Mouse (Mus musculus) gonadal fat pad, adult 2 months (tissue): ENCODE measurements at regions not wholly inside any gene's neighbourhood (a gene's known extent, or its start where the extent isn't known, plus 50 kb on each side); places are given as distances from the start of the nearest gene placed in this dataset.

Source experiments
- DNase-seq: peaks from one replicate; pipeline ENCODE4 v3.0.0-alpha.2; 2012; ENCODE audit warnings: low read depth

- no peak for DNase-seq
Observed at GRCm38 (mm10) chr9:61563017-61563416, 190.9 kb downstream of the Tle3 start.

- DNase-seq: no peak
Observed at GRCm38 (mm10) chr9:61561551-61561950, 189.4 kb downstream of the Tle3 start.

- DNase-seq: no peak
Observed at GRCm38 (mm10) chr9:61558621-61559020, 186.5 kb downstream of the Tle3 start.

GRCm38 (mm10) chr9:61557025-61557424, 184.9 kb downstream of the Tle3 start:
- DNase-seq: no peak

GRCm38 (mm10) chr9:61555173-61555572, 183.0 kb downstream of the Tle3 start:
- no peak for DNase-seq

GRCm38 (mm10) chr9:61554611-61555010, 182.4 kb downstream of the Tle3 start:
- no peak for DNase-seq

- no peak for DNase-seq
Observed at GRCm38 (mm10) chr9:61553626-61554025, 181.5 kb downstream of the Tle3 start.

GRCm38 (mm10) chr9:61551361-61551760, 179.2 kb downstream of the Tle3 start:
- DNase-seq: no peak

- DNase-seq: no peak
Observed at GRCm38 (mm10) chr9:61550326-61550725, 178.2 kb downstream of the Tle3 start.

- no peak for DNase-seq
Observed at GRCm38 (mm10) chr9:61549692-61550241, 177.6 kb downstream of the Tle3 start.

GRCm38 (mm10) chr9:61537316-61538189, 165.4 kb downstream of the Tle3 start:
- DNase-seq: no peak

GRCm38 (mm10) chr9:61533237-61533636, 161.1 kb downstream of the Tle3 start:
- DNase-seq: no peak

- DNase-seq: no peak
Observed at GRCm38 (mm10) chr9:61530263-61531045, 158.3 kb downstream of the Tle3 start.

GRCm38 (mm10) chr9:61528286-61528865, 156.2 kb downstream of the Tle3 start:
- no peak for DNase-seq

GRCm38 (mm10) chr9:61527491-61528056, 155.4 kb downstream of the Tle3 start:
- no peak for DNase-seq

- DNase-seq: no peak
Observed at GRCm38 (mm10) chr9:61520136-61520535, 148.0 kb downstream of the Tle3 start.

- DNase-seq: no peak
Observed at GRCm38 (mm10) chr9:61517906-61518305, 145.7 kb downstream of the Tle3 start.

- DNase-seq: no peak
Observed at GRCm38 (mm10) chr9:61511436-61511835, 139.3 kb downstream of the Tle3 start.

- DNase-seq: no peak
Observed at GRCm38 (mm10) chr9:61510217-61510893, 138.2 kb downstream of the Tle3 start.

GRCm38 (mm10) chr9:61509591-61510191, 137.5 kb downstream of the Tle3 start:
- DNase-seq: no peak

- DNase-seq: no peak
Observed at GRCm38 (mm10) chr9:61509091-61509490, 136.9 kb downstream of the Tle3 start.
